Mouse (Mus musculus): ENCODE results near the gene Mrpl58.

Mrpl58 gene

DNA sequence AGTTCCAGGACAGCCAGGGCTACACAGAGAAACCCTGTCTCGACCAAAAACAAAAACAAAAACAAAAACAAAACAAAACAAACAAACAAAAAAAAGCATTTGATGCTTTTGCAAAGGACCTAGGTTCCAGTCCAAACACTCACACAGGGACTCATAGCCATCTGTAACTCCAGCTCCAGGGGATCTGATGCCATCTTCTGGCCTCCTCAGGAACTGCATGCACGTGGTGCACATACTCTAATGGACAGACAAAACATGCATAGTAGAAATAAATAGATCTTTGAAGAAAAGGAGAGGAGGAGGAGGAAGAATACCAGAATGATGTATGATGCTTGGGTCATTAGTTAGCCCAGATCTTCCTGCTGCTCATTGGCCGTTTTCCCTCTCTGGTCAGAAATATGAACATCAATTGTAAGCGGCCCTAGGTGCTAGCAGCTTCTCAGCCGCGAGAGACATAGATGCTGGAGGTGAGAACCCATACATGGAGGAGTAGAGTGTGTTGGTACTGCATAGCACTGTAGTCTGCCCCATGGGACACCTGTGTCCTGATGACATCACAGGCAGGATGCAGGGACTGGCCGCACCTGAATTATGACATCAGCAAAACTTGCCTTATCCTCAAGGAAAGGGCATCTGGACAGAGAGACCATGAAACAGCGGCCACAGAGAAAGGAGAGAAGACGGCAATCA, 36.5 kb downstream of the Mrpl58 start, which contains the start of gene Trim80:
Gene Trim80, plus strand, starts transcription at position 640 of the 690 bp plus-strand sequence.
- no peaks in the 10 kb centered on the region for H3K36me3 ChIP-seq (ENCODE audit: insufficient read depth, low read length)
- peak; percentile 85 for TF ChIP-seq CTCF (conservative IDR thresholded peaks at IDR 0.05; ENCODE audit: low read length)
- no peak for TF ChIP-seq NANOG (IDR thresholded peaks at IDR 0.05; ENCODE audit: borderline replicate concordance, low read length)
- TF ChIP-seq POU5F1 (IDR thresholded peaks at IDR 0.05; ENCODE audit: borderline replicate concordance, low read length), result no peak
- H3K9me3 ChIP-seq (ENCODE audit: low read length), result peaks cover 15% of the 10 kb centered on the region
- peak within 1 kb of the TSS; percentile 58 for H3K4me3 ChIP-seq (replicated peaks; ENCODE audit: low read length)
- H3K4me1 ChIP-seq (replicated peaks; ENCODE audit: low read depth, low read length), result peaks cover 36% of the 10 kb centered on the region
- peaks cover 47% of the 10 kb centered on the region for H3K27me3 ChIP-seq (ENCODE audit: insufficient read depth, low read length)

DNA sequence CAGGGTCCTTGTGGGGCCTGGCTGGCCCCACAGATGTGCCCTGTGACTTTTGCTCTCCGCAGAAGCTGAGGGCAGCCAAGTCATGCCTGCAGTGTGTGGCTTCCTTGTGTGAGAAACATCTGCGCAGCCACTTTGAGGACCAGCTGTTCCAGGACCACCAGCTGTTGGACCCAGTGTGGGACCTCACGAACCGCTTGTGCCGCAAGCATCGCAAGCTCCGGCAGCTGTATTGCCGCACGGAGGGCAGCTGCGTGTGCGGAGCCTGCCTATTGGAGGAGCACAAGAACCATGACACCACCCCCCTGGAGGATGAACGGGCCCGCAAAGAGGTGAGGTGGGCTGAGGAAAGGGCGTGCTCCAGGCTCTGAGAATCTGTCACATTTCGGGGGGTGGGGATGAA, 37.9 kb downstream of the Mrpl58 start:
- no peaks in the 10 kb centered on the region for H3K36me3 ChIP-seq (ENCODE audit: insufficient read depth, low read length)
- peaks cover 51% of the 10 kb centered on the region for H3K27me3 ChIP-seq (ENCODE audit: insufficient read depth, low read length)

DNA sequence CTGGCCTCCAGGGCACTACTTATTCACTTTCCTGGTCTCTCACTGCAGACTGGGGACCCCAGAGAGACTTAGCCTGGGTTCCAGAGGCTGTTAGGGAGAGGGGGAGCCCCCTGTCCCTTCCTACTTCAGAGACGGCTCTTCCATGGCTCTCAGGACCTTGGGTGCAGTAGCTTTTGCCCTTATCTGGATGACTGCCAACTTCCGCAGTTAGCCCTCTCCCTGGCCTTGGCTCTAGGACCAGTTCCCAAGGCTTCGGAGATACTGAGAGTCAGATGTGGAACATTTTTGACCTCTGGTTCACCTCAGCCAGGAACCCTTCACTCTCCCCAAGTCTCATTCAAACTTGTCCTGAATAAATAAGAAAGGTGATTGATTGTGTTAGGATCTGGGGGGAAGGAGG, 43.4 kb downstream of the Mrpl58 start:
- H3K4me1 ChIP-seq (replicated peaks; ENCODE audit: low read depth, low read length), result peaks cover 43% of the 10 kb centered on the region
- H3K9me3 ChIP-seq (ENCODE audit: low read length), result peaks cover 3% of the 10 kb centered on the region; the same call in 1 of the 2 replicates
- H3K36me3 ChIP-seq (ENCODE audit: insufficient read depth, low read length), result no peaks in the 10 kb centered on the region
- H3K4me3 ChIP-seq (replicated peaks; ENCODE audit: low read length), result no peak overlapping the region; the same call in 1 of the 2 replicates
- no peak for TF ChIP-seq NANOG (IDR thresholded peaks at IDR 0.05; ENCODE audit: borderline replicate concordance, low read length)
- no peak for TF ChIP-seq POU5F1 (IDR thresholded peaks at IDR 0.05; ENCODE audit: borderline replicate concordance, low read length)
- TF ChIP-seq CTCF (conservative IDR thresholded peaks at IDR 0.05; ENCODE audit: low read length), result no peak
- peaks cover 67% of the 10 kb centered on the region for H3K27me3 ChIP-seq (ENCODE audit: insufficient read depth, low read length)

More for the DNA sequence above, 37.9 kb downstream of the Mrpl58 start:
- Histone ChIP-seq H3K4me3 (replicated peaks; ENCODE audit: low read length) (peak overlapping the region; percentile 58), H3K4me1 (replicated peaks; ENCODE audit: low read depth, low read length) (peaks cover 23% of the 10 kb centered on the region), H3K9me3 (ENCODE audit: low read length) (peaks cover 15% of the 10 kb centered on the region)
- no peak for TF ChIP-seq CTCF (conservative IDR thresholded peaks at IDR 0.05; ENCODE audit: low read length)
- TF ChIP-seq NANOG (IDR thresholded peaks at IDR 0.05; ENCODE audit: borderline replicate concordance, low read length), result no peak
- no peak for TF ChIP-seq POU5F1 (IDR thresholded peaks at IDR 0.05; ENCODE audit: borderline replicate concordance, low read length)

DNA sequence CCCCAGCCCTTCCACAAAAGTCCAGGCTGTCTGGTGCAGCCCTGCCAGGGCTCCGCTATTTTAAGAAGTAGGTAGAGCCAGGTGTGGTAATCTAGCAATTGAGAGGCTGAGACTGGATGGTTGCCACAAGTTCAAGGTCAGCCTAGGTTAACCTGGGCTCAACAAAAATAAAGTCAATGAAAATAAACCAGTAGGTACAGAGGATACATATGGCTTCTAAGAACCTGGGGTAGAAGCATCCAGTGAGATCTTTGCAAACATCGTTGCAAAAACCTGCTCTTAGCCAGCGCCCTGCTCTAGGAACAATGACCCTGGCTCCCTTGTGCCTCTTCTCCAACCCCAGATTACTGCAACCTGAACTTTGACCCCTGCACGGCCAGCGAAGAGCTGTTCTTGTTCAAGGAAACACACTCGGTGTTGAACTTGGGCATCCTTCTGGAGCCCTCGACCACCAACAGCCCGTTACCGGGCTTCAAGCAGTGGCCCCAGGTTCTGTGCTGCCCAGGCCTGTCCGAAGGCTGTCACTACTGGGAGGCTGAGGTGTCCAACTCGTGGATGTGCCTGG, 43.9 kb downstream of the Mrpl58 start:
- H3K36me3 ChIP-seq (ENCODE audit: insufficient read depth, low read length), result no peaks in the 10 kb centered on the region
- peaks cover 45% of the 10 kb centered on the region for H3K4me1 ChIP-seq (replicated peaks; ENCODE audit: low read depth, low read length)
- H3K9me3 ChIP-seq (ENCODE audit: low read length), result peaks cover 3% of the 10 kb centered on the region; the same call in 1 of the 2 replicates
- TF ChIP-seq POU5F1 (IDR thresholded peaks at IDR 0.05; ENCODE audit: borderline replicate concordance, low read length), result no peak
- no peak for TF ChIP-seq CTCF (conservative IDR thresholded peaks at IDR 0.05; ENCODE audit: low read length)
- no peak for TF ChIP-seq NANOG (IDR thresholded peaks at IDR 0.05; ENCODE audit: borderline replicate concordance, low read length)
- H3K4me3 ChIP-seq (replicated peaks; ENCODE audit: low read length), result peak overlapping the region; percentile 67
- peaks cover 62% of the 10 kb centered on the region for H3K27me3 ChIP-seq (ENCODE audit: insufficient read depth, low read length)

DNA sequence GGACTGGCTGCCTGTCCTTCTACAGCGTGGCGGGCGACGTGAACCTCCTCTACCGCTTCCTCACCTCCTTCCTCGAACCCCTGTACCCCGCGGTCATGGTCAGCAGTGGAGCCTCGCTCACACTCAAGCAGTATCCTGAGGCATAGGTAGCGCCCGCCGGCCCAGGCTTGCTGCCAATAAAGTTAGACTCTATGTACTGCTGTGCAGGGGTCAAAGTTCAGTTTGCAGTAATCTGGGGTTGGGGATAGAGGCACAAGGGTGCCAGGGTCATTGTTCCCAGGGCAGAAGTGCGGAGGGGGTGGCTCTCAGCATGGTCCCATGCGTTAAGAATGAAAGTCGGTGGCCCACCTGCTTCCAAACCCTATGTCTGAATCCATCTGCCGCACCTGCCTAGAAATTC, 44.5 kb downstream of the Mrpl58 start:
- Histone ChIP-seq H3K36me3 (ENCODE audit: insufficient read depth, low read length) (no peaks in the 10 kb centered on the region), H3K4me1 (replicated peaks; ENCODE audit: low read depth, low read length) (peaks cover 45% of the 10 kb centered on the region), H3K4me3 (replicated peaks; ENCODE audit: low read length) (peak overlapping the region; percentile 67), H3K27me3 (ENCODE audit: insufficient read depth, low read length) (peaks cover 61% of the 10 kb centered on the region), H3K9me3 (ENCODE audit: low read length) (peaks cover 3% of the 10 kb centered on the region; the same call in 1 of the 2 replicates)
- TF ChIP-seq NANOG (IDR thresholded peaks at IDR 0.05; ENCODE audit: borderline replicate concordance, low read length) (no peak), CTCF (conservative IDR thresholded peaks at IDR 0.05; ENCODE audit: low read length) (no peak)

DNA sequence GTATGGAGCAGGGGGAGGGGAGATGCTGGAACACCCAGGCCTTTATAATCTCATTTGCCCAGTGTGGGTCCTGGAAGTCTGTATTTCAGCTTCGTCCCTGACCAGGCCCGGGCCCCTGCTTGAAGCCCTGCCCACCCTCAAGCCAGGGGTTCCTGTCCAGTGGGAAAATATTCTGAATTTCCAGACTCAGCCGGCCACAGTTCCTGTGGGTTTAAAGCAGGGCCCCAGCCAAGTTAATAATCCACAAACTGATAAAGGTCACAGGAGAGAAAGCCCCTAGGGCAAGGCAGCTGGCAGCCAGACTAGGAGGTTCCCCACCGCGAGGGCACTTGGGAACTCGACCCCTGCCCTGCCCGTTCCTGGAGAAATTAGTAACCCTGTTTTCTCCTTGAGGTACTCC, 45.4 kb downstream of the Mrpl58 start:
- Histone ChIP-seq H3K9me3 (ENCODE audit: low read length) (peaks cover 3% of the 10 kb centered on the region; the same call in 1 of the 2 replicates), H3K4me1 (replicated peaks; ENCODE audit: low read depth, low read length) (peaks cover 45% of the 10 kb centered on the region), H3K27me3 (ENCODE audit: insufficient read depth, low read length) (peaks cover 65% of the 10 kb centered on the region), H3K4me3 (replicated peaks; ENCODE audit: low read length) (no peak overlapping the region), H3K36me3 (ENCODE audit: insufficient read depth, low read length) (no peaks in the 10 kb centered on the region)
- TF ChIP-seq POU5F1 (IDR thresholded peaks at IDR 0.05; ENCODE audit: borderline replicate concordance, low read length), result no peak
- no peak for TF ChIP-seq NANOG (IDR thresholded peaks at IDR 0.05; ENCODE audit: borderline replicate concordance, low read length)
- no peak for TF ChIP-seq CTCF (conservative IDR thresholded peaks at IDR 0.05; ENCODE audit: low read length)

DNA sequence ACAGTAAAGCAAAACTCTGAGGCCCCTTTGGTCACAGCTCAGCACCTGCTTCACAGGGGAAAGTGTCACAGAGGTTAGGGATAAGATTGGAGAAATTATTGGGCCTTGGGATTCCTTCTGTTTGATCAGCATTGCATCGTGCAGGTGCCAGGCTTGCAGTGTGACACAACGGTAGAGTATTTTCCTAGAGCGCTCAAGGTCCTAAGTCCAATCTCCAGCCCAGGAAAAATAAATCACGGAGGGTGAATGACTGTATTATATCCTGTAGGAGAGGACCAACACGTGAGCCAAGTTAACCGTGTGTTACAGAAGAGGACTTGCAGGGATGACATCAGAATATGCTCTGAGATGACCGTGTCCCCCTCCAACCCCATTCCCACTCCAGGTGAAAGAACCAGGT, 46.6 kb downstream of the Mrpl58 start:
- H3K9me3 ChIP-seq (ENCODE audit: low read length), result peaks cover 3% of the 10 kb centered on the region; the same call in 1 of the 2 replicates
- H3K36me3 ChIP-seq (ENCODE audit: insufficient read depth, low read length), result no peaks in the 10 kb centered on the region
- peaks cover 58% of the 10 kb centered on the region for H3K27me3 ChIP-seq (ENCODE audit: insufficient read depth, low read length)

DNA sequence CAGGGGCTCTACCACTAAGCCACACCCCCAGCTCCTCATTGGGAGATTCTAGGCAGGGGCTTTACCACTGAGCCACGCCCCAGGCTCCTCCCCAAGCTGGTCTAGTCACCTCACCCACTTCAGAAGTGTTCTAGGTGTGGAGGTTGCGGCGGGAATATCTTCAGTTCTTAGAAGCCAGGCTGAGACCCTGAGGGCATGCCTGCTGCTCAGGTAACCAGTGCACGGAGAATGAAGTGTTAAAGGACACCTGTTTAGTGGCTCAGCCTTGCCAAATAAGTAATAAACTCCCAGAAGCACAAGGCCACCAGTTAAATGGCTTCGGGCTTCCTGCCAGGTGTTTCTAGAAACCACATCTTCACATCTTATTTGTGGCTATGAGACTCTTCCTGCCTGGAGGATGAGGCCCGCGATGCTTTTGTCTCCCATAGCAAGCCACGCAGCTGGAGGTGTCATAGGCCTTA, 48.3 kb downstream of the Mrpl58 start:
- peaks cover 3% of the 10 kb centered on the region; the same call in 1 of the 2 replicates for H3K9me3 ChIP-seq (ENCODE audit: low read length)
- TF ChIP-seq POU5F1 (IDR thresholded peaks at IDR 0.05; ENCODE audit: borderline replicate concordance, low read length) (no peak), NANOG (IDR thresholded peaks at IDR 0.05; ENCODE audit: borderline replicate concordance, low read length) (no peak), CTCF (conservative IDR thresholded peaks at IDR 0.05; ENCODE audit: low read length) (no peak)
- no peak overlapping the region for H3K4me3 ChIP-seq (replicated peaks; ENCODE audit: low read length)
- peaks cover 51% of the 10 kb centered on the region for H3K27me3 ChIP-seq (ENCODE audit: insufficient read depth, low read length)
- H3K4me1 ChIP-seq (replicated peaks; ENCODE audit: low read depth, low read length), result peaks cover 56% of the 10 kb centered on the region
- no peaks in the 10 kb centered on the region for H3K36me3 ChIP-seq (ENCODE audit: insufficient read depth, low read length)

More for the DNA sequence above, 46.6 kb downstream of the Mrpl58 start:
- Histone ChIP-seq H3K4me1 (replicated peaks; ENCODE audit: low read depth, low read length) (peaks cover 43% of the 10 kb centered on the region), H3K4me3 (replicated peaks; ENCODE audit: low read length) (no peak overlapping the region)
- TF ChIP-seq POU5F1 (IDR thresholded peaks at IDR 0.05; ENCODE audit: borderline replicate concordance, low read length) (no peak), NANOG (IDR thresholded peaks at IDR 0.05; ENCODE audit: borderline replicate concordance, low read length) (no peak), CTCF (conservative IDR thresholded peaks at IDR 0.05; ENCODE audit: low read length) (no peak)

Data from E14TG2a.4 (cell line).